Mouse (Mus musculus) embryo, embryonic 11.5 days (tissue): ENCODE measurements around the gene Bok.
"Not testable (repeated sequence)": the region's sequence is repeated elsewhere in the genome, so short reads cannot be mapped to it uniquely, and the experiment has no call there.

Experiments
- DNase-seq: peaks from one replicate; pipeline ENCODE4 v3.0.0-alpha.2; 2012; ENCODE audit warnings: low read depth, low spot score

The Bok gene

GRCm38 (mm10) chr1:93685401-93686244 is at the start of gene Bok:
Bok (plus strand) TSS chr1:93685660.
- DNase-seq = peak; percentile 54

- DNase-seq = no peak
These were observed 49.1 kb upstream of the Bok start for GRCm38 (mm10) chr1:93636211-93636897.

GRCm38 (mm10) chr1:93641978-93642377 is 43.5 kb upstream of the Bok start:
- DNase-seq = no peak

GRCm38 (mm10) chr1:93642692-93643091 is 42.8 kb upstream of the Bok start:
- DNase-seq = no peak

- no peak for DNase-seq
These were observed 35.8 kb upstream of the Bok start for GRCm38 (mm10) chr1:93649604-93650172.

- no peak for DNase-seq
These were observed 31.2 kb upstream of the Bok start for GRCm38 (mm10) chr1:93654275-93654674.

- DNase-seq = no peak
These were observed 30.7 kb upstream of the Bok start for GRCm38 (mm10) chr1:93654798-93655197.

- no peak for DNase-seq
These were observed 29.0 kb upstream of the Bok start for GRCm38 (mm10) chr1:93656325-93657024.

GRCm38 (mm10) chr1:93657025-93657360 is 28.5 kb upstream of the Bok start:
- DNase-seq = no peak

GRCm38 (mm10) chr1:93658559-93658958 is 26.9 kb upstream of the Bok start, which contains the start of gene Stk25:
Stk25 (minus strand) TSS chr1:93658659.
- not testable (repeated sequence) for DNase-seq

GRCm38 (mm10) chr1:93667760-93668400 is 17.6 kb upstream of the Bok start:
- no peak for DNase-seq

- peak; percentile 56 for DNase-seq
These were observed 16.5 kb upstream of the Bok start for GRCm38 (mm10) chr1:93668791-93669548.

- DNase-seq = no peak
These were observed 15.5 kb upstream of the Bok start for GRCm38 (mm10) chr1:93669941-93670340.

GRCm38 (mm10) chr1:93672682-93673081 is 12.8 kb upstream of the Bok start:
- no peak for DNase-seq

GRCm38 (mm10) chr1:93678386-93678785 is 7.1 kb upstream of the Bok start:
- DNase-seq = no peak

- DNase-seq = no peak
These were observed 5.4 kb upstream of the Bok start for GRCm38 (mm10) chr1:93679889-93680568.

GRCm38 (mm10) chr1:93686245-93686960 is 943 bp downstream of the Bok start:
- DNase-seq = peak; percentile 52

- DNase-seq = no peak
These were observed 1.5 kb downstream of the Bok start for GRCm38 (mm10) chr1:93686961-93687320.

GRCm38 (mm10) chr1:93688154-93688553 is 2.7 kb downstream of the Bok start:
- no peak for DNase-seq
